Mouse (Mus musculus): ENCODE measurements around the gene Dennd1a. TPM values are rescaled to one million over a fixed set of nuclear protein-coding genes. Genes with fewer than 3 reads are reported as not detected.

Gene Dennd1a
- total and polyA plus RNA-seq, 3 experiments = 17.6 to 26.8 (median 22.0) TPM

DNA sequence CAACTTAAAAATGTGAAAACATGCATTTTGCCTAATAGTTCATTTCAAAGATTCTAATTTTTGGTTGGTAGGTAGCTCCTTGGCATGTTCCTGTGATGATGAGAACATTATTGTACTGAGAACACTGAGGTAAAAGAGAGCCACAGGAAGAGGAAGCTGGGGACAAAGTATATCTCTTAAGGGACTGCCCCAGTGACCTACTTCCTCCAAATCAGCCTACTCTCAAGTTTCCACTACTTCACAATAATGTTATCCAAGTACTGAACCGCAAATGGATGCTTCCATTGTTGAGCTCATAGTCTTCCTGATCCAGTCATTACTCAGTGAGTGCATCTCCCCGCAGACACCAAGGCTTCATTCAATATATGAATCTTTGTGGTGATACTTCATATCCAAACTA is 75.8 kb downstream of the Dennd1a start:
- Histone ChIP-seq H3K4me1 (ENCODE audit: control insufficient read depth, insufficient read depth, low read length) (no peaks in the 10 kb centered on the region), H3K36me3 (ENCODE audit: control insufficient read depth, insufficient read depth, low read length) (no peaks in the 10 kb centered on the region), H3K4me3 (no peak overlapping the region), H3K9ac (ENCODE audit: low read depth, low read length) (no peak overlapping the region), H3K27ac (no peak overlapping the region), H3K79me2 (replicated peaks; ENCODE audit: control insufficient read depth, insufficient read depth, low read length) (no peaks in the 10 kb centered on the region), H3K27me3 (ENCODE audit: control insufficient read depth, insufficient read depth, low read length) (no peaks in the 10 kb centered on the region)
- WGBS = 57% methylated on average over 2 of the region's 2 CpGs
- DNase-seq = no peak
- no peak for TF ChIP-seq EP300 (IDR thresholded peaks at IDR 0.05; ENCODE audit: insufficient read depth, low read depth, low read length)
- TF ChIP-seq POLR2A (IDR thresholded peaks at IDR 0.05; ENCODE audit: insufficient read depth, low read depth, low read length) = no peak
- TF ChIP-seq CTCF (IDR thresholded peaks at IDR 0.05) = no peak
- intact Hi-C loops (cut with DNase I) = no loop called here

DNA sequence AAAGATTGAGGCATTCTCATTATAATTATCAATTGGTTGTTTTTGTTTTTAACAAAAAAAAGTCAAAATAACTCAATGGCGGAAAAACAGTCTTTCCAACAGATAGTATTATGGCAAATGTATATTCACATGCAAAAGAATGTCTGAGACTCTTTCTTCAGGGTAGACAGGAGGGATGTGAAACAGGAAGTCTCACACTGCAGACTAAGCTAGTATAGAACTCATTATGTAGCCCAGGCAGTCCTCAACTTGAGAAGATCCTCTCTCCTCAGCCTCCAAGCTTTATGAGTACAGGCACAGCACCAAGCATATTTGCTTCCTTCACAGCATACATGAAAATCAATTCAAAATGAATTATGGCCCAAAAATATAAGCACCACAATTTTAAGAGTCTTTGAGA is 79.4 kb downstream of the Dennd1a start:
- Histone ChIP-seq H3K9ac (ENCODE audit: low read depth, low read length) (no peak overlapping the region), H3K36me3 (ENCODE audit: control insufficient read depth, insufficient read depth, low read length) (no peaks in the 10 kb centered on the region), H3K27me3 (ENCODE audit: control insufficient read depth, insufficient read depth, low read length) (no peaks in the 10 kb centered on the region), H3K4me1 (ENCODE audit: control insufficient read depth, insufficient read depth, low read length) (no peaks in the 10 kb centered on the region), H3K4me3 (no peak overlapping the region), H3K79me2 (replicated peaks; ENCODE audit: control insufficient read depth, insufficient read depth, low read length) (no peaks in the 10 kb centered on the region), H3K27ac (no peak overlapping the region)
- TF ChIP-seq CTCF (IDR thresholded peaks at IDR 0.05) = no peak
- no peak for TF ChIP-seq EP300 (IDR thresholded peaks at IDR 0.05; ENCODE audit: insufficient read depth, low read depth, low read length)
- no peak for TF ChIP-seq POLR2A (IDR thresholded peaks at IDR 0.05; ENCODE audit: insufficient read depth, low read depth, low read length)
- DNase-seq = no peak
- WGBS = 87% methylated on average over 1 of the region's 1 CpGs
- intact Hi-C loops (cut with DNase I) = no loop called here

DNA sequence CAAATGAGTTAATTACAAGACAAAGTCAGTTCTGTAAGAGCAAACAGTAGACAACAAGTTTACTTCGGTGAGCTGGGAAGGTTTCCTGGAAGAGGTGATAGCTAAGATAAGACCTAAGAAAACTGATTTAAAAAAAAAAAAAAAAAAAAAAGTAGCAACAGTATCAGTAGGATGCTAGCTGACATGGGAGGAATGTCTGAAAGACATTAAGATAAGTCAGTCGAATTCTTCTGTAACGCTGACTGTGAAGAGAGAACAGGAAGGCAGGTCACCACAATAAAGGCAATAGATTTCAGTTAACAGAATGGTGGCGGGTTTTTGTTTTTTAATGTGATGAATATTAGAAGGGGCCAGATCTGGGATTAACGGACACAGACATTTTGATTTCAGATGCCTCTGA is 81.9 kb downstream of the Dennd1a start:
- 54% methylated on average over 5 of the region's 5 CpGs for WGBS
- TF ChIP-seq EP300 (IDR thresholded peaks at IDR 0.05; ENCODE audit: insufficient read depth, low read depth, low read length) (no peak), POLR2A (IDR thresholded peaks at IDR 0.05; ENCODE audit: insufficient read depth, low read depth, low read length) (no peak), CTCF (IDR thresholded peaks at IDR 0.05) (no peak)
- H3K27ac ChIP-seq = no peak overlapping the region
- H3K79me2 ChIP-seq (replicated peaks; ENCODE audit: control insufficient read depth, insufficient read depth, low read length) = no peaks in the 10 kb centered on the region
- no peaks in the 10 kb centered on the region for H3K36me3 ChIP-seq (ENCODE audit: control insufficient read depth, insufficient read depth, low read length)
- DNase-seq = no peak
- intact Hi-C loops (cut with DNase I) = no loop called here
- no peak overlapping the region for H3K9ac ChIP-seq (ENCODE audit: low read depth, low read length)
- H3K4me1 ChIP-seq (ENCODE audit: control insufficient read depth, insufficient read depth, low read length) = no peaks in the 10 kb centered on the region
- no peak overlapping the region for H3K4me3 ChIP-seq
- no peaks in the 10 kb centered on the region for H3K27me3 ChIP-seq (ENCODE audit: control insufficient read depth, insufficient read depth, low read length)

DNA sequence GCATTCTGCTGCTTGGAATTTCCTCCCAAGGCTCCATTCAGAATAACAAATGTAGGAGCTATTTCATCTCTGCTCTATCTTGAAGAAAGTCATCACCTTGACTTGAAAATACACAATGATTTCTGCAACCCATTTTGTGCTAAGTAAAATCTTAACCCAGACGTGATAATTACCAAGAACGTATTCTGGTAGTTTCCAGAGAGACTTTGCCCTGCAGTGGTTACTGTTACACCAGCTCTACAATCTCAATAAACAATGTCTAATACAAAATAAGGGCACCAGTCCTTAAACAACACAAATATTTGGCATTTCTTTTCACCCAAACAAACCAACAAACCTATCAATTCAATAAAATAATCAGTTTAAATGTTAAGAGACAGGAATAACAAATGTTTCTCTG is 82.5 kb downstream of the Dennd1a start:
- H3K36me3 ChIP-seq (ENCODE audit: control insufficient read depth, insufficient read depth, low read length) = no peaks in the 10 kb centered on the region
- intact Hi-C loops (cut with DNase I) = no loop called here

DNA sequence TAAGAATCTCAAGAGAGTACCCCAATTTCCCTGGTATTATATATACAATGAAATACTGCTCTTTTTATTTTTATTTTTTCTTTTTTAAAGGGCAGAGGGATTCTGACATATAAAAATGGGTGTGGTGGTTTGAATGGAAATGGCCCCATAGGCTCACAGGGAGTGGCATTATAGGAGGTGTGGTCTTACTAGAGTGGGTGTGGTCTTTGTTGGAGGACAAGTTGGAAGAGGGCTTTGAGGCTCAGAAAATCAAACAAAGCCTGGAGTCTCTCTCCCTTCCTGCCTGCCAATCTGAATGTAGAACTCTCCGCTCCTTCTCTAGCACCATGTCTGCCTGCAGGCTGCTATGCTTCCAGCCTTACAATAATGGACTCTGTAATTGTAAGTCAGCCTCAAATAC is 89.1 kb downstream of the Dennd1a start:
- intact Hi-C loops (cut with DNase I) = no loop called here

More for the DNA sequence above, 82.5 kb downstream of the Dennd1a start:
- H3K27me3 ChIP-seq (ENCODE audit: control insufficient read depth, insufficient read depth, low read length) = no peaks in the 10 kb centered on the region
- no peak overlapping the region for H3K27ac ChIP-seq
- no peak overlapping the region for H3K9ac ChIP-seq (ENCODE audit: low read depth, low read length)
- H3K4me3 ChIP-seq = no peak overlapping the region
- H3K4me1 ChIP-seq (ENCODE audit: control insufficient read depth, insufficient read depth, low read length) = no peaks in the 10 kb centered on the region
- TF ChIP-seq POLR2A (IDR thresholded peaks at IDR 0.05; ENCODE audit: insufficient read depth, low read depth, low read length) (no peak), EP300 (IDR thresholded peaks at IDR 0.05; ENCODE audit: insufficient read depth, low read depth, low read length) (no peak), CTCF (IDR thresholded peaks at IDR 0.05) (no peak)
- 81% methylated on average over 2 of the region's 2 CpGs for WGBS
- H3K79me2 ChIP-seq (replicated peaks; ENCODE audit: control insufficient read depth, insufficient read depth, low read length) = no peaks in the 10 kb centered on the region
- no peak for DNase-seq

DNA sequence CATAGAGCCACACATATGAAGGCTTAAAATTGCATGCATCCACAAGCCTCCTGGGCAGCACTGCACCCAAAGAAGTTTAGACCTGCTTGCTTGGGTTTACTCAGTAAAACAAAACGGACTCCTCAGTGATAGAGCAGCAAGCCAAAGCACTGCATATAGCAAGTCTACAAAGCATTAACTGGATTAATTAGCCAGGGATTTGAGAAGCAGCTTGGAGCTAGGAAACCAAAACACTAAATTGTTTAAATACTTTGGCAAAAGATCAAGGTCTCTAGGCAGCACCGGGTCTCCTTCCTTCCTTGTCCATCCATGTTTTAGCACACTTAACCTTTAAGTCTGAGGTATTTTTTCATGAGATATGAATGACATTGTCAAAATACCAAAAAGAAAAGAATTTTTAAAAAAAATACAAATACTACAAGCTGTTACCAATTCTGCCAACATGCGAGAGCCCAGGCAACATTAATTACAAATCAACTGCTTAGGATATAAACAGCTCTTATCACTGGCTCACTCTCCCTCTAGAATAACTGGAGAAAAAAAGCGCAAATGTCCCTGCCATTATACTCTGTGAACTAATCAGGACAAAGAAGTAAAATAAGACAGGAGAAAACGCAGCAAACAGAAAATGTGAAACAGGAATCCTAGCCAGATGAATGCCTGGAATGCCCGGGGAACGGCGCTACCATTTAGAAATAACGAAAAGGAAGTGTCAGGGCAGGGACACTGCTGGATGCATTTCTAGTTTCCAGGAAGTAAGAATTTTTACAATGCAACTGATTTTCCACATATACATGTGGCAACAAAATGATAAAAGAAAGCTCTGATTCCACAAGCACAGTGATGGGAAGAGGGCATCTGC is 90.8 kb downstream of the Dennd1a start:
- peaks cover 3% of the 10 kb centered on the region; the same call in 1 of the 2 replicates for H3K4me1 ChIP-seq (ENCODE audit: control insufficient read depth, insufficient read depth, low read length)
- no peak for TF ChIP-seq POLR2A (IDR thresholded peaks at IDR 0.05; ENCODE audit: insufficient read depth, low read depth, low read length)
- TF ChIP-seq EP300 (IDR thresholded peaks at IDR 0.05; ENCODE audit: insufficient read depth, low read depth, low read length) = no peak
- no peak for TF ChIP-seq CTCF (IDR thresholded peaks at IDR 0.05)
- H3K36me3 ChIP-seq (ENCODE audit: control insufficient read depth, insufficient read depth, low read length) = peaks cover 8% of the 10 kb centered on the region
- WGBS = 6% methylated on average over 9 of the region's 9 CpGs
- peak overlapping the region; percentile 13; the same call in 1 of the 2 replicates for H3K4me3 ChIP-seq
- no peak overlapping the region; the same call in 1 of the 2 replicates for H3K27ac ChIP-seq
- no peak for DNase-seq
- H3K9ac ChIP-seq (ENCODE audit: low read depth, low read length) = no peak overlapping the region
- H3K27me3 ChIP-seq (ENCODE audit: control insufficient read depth, insufficient read depth, low read length) = no peaks in the 10 kb centered on the region
- intact Hi-C loops (cut with DNase I) = no loop called here
- H3K79me2 ChIP-seq (replicated peaks; ENCODE audit: control insufficient read depth, insufficient read depth, low read length) = no peaks in the 10 kb centered on the region

More for the DNA sequence above, 89.1 kb downstream of the Dennd1a start:
- Histone ChIP-seq H3K4me1 (ENCODE audit: control insufficient read depth, insufficient read depth, low read length) (peaks cover 3% of the 10 kb centered on the region; the same call in 1 of the 2 replicates), H3K9ac (ENCODE audit: low read depth, low read length) (no peak overlapping the region), H3K36me3 (ENCODE audit: control insufficient read depth, insufficient read depth, low read length) (peaks cover 8% of the 10 kb centered on the region), H3K27me3 (ENCODE audit: control insufficient read depth, insufficient read depth, low read length) (no peaks in the 10 kb centered on the region), H3K27ac (no peak overlapping the region), H3K4me3 (no peak overlapping the region), H3K79me2 (replicated peaks; ENCODE audit: control insufficient read depth, insufficient read depth, low read length) (no peaks in the 10 kb centered on the region)
- TF ChIP-seq EP300 (IDR thresholded peaks at IDR 0.05; ENCODE audit: insufficient read depth, low read depth, low read length) (no peak), CTCF (IDR thresholded peaks at IDR 0.05) (no peak), POLR2A (IDR thresholded peaks at IDR 0.05; ENCODE audit: insufficient read depth, low read depth, low read length) (no peak)
- WGBS = 69% methylated on average over 1 of the region's 1 CpGs
- no peak for DNase-seq

All from heart, adult 2 months (tissue).